Mouse (Mus musculus): ENCODE measurements around the gene Psmd1. TPM values are rescaled to one million over a fixed set of nuclear protein-coding genes. Genes with fewer than 3 reads are reported as not detected.
"Not testable (repeated sequence)": the region's sequence is repeated elsewhere in the genome, so short reads cannot be mapped to it uniquely, and the experiment has no call there.

The Psmd1 gene
- 181 and 182 TPM in 2 replicates for polyA plus RNA-seq (2015; fragmentation: Nextera tagmentation; extraction: Ambion mirVana)

DNA sequence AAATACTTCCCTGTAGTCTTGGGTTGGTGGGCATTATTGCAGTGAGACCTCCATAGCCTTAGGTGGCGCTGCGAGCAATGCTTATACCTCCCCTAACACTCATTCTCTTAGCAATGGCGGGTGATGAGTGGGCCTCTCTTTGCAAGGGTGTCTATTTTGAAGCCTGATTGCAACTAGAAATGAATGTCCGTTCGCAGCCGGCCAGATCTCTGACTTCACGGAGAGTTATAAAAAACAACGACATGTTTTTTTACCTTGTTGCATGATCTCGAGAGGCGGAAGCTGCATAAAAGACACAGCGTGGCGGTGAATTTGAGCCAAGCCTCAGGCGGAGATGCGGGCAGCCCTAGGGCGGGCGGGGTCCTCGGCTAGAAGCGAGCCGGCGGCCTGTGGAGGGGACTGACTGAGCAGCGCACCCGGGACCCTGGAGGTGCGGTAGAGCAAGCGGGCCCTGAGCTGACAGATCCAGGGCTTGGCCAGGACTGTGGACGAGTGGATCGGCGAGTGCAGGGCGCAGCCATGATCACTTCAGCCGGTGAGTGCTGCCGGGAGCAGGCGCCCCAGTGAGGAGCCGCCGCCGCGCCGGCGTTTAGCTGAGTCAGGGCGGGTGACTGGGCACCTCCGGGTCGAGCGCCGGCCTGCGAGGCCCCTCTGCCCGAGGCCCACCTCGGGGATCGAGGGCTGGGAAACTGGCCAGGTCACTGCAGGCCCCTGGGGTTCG, at the start of gene Psmd1:
Gene Psmd1, plus strand, starts transcription at position 117 of the 721 bp plus-strand sequence.
- no peaks in the 10 kb centered on the region for H3K27me3 ChIP-seq
- under 1% methylated on average over 47 of the region's 47 CpGs for WGBS
- H3K36me3 ChIP-seq = 0 out of 2 replicates have a peak, but pooled peaks cover 10% of the 10 kb centered on the region
- peak within 1 kb of the TSS; percentile 95 for H3K9ac ChIP-seq
- no peaks in the 10 kb centered on the region for H3K9me3 ChIP-seq (replicated peaks)
- ATAC-seq (replicated peaks; ENCODE audit: low FRiP score) = peak; percentile 93
- H3K4me2 ChIP-seq = peak within 1 kb of the TSS; percentile 70
- H3K4me3 ChIP-seq (replicated peaks) = peak within 1 kb of the TSS; percentile 83
- peak within 1 kb of the TSS; percentile 79 for H3K27ac ChIP-seq
- H3K4me1 ChIP-seq = peaks cover 21% of the 10 kb centered on the region

DNA sequence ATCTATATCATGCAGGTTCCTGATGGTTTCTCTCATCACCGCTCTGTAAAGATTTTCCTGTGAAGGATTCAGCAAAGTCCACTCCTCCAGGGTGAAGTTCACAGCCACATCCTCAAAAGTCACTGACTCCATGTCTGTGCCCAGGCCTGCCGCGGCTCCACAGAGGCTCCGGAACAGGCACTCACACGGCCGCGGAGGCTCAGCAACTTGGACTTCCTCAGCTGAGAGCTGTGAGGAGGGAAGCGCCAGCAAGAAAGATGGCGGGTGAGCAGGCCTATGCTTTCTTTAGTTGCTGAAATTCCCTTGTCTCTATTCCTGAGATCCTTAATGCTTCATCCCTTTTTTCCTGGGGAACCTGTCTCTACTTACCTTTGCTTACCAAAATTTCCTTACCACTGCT, 48.4 kb upstream of the Psmd1 start:
- H3K4me1 ChIP-seq = peaks cover 11% of the 10 kb centered on the region
- not testable (repeated sequence) for H3K4me2 ChIP-seq; H3K36me3 ChIP-seq; ATAC-seq (replicated peaks; ENCODE audit: low FRiP score); H3K27ac ChIP-seq; H3K9me3 ChIP-seq (replicated peaks); H3K9ac ChIP-seq; H3K4me3 ChIP-seq (replicated peaks)
- peaks cover 39% of the 10 kb centered on the region for H3K27me3 ChIP-seq
- WGBS = 97% methylated on average over 9 of the region's 9 CpGs

DNA sequence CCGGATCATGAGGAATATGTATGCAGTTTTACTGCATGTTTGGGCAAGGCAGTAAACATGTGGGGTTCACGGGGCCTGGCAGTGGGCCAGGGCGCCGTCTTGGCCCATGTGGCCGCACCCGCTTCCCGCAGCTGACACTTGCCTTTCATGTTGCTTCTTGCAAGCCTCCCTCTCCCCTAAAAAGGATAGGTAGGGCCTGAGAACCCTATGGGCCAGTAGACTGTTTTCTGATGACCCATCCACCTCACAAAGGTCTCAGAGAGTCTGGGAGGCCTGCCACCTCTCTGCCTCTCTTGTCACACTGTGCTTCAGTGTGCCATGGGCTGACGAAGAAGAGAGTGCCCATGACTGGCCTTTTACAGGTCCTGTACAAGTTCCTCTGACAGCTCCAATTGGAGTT, 47.7 kb upstream of the Psmd1 start, which contains the start of gene Spata3:
Gene Spata3, plus strand, starts transcription at position 301 of the 400 bp plus-strand sequence.
- Histone ChIP-seq H3K36me3 (no peaks in the 10 kb centered on the region), H3K27ac (no peak within 1 kb of the TSS), H3K27me3 (peaks cover 39% of the 10 kb centered on the region), H3K4me1 (peaks cover 11% of the 10 kb centered on the region), H3K4me2 (no peak within 1 kb of the TSS), H3K9ac (no peak within 1 kb of the TSS), H3K4me3 (replicated peaks) (no peak within 1 kb of the TSS), H3K9me3 (replicated peaks) (no peaks in the 10 kb centered on the region)
- 86% methylated on average over 8 of the region's 8 CpGs for WGBS
- no peak for ATAC-seq (replicated peaks; ENCODE audit: low FRiP score)

DNA sequence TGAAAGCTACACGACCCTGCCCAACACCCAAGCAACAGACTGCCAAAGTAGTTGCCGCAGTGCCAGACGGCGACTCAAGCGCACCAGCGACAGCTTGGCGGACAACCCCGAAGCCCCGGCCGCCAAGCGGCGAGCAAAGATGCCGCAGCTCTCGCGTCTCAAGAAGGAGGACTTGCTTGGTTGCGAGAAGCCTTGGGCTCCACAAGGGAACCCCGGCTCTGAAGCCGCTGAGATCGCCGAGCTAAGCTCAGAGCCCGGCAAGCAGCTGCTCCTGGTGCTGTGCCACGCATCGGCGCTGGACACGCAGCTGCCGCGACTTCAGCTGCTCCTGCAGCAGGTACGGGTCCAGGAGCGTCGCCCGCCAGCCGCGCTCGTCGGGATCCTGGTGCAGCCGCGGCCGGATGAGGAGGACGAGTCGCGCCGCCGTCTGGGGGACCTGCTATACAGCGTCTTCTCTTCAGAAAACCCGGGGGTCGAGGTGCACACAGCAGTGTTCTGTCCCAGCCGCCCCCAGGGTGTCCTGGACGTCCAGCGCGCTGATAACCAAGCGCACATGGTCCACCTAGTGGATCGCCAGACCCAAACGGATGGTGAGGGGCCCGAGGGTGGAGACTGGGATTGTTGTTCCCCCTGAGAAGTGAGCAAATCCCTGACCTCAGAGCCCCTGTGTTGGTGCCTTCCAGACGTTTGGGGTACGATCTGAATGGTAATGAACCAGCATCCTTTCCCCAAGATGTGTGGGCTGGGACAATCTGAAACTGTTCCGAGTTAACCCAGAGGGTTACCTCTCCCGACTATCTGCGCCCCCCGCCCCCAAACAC, 45.7 kb upstream of the Psmd1 start:
- peak overlapping the region; percentile 44 for H3K9ac ChIP-seq
- no peaks in the 10 kb centered on the region for H3K36me3 ChIP-seq
- 2% methylated on average over 60 of the region's 60 CpGs for WGBS
- H3K4me1 ChIP-seq = peaks cover 11% of the 10 kb centered on the region
- H3K4me2 ChIP-seq = peak overlapping the region; percentile 82
- H3K4me3 ChIP-seq (replicated peaks) = peak overlapping the region; percentile 47
- peak; percentile 73 for ATAC-seq (replicated peaks; ENCODE audit: low FRiP score)
- H3K27ac ChIP-seq = no peak overlapping the region
- H3K27me3 ChIP-seq = peaks cover 39% of the 10 kb centered on the region
- no peaks in the 10 kb centered on the region for H3K9me3 ChIP-seq (replicated peaks)

DNA sequence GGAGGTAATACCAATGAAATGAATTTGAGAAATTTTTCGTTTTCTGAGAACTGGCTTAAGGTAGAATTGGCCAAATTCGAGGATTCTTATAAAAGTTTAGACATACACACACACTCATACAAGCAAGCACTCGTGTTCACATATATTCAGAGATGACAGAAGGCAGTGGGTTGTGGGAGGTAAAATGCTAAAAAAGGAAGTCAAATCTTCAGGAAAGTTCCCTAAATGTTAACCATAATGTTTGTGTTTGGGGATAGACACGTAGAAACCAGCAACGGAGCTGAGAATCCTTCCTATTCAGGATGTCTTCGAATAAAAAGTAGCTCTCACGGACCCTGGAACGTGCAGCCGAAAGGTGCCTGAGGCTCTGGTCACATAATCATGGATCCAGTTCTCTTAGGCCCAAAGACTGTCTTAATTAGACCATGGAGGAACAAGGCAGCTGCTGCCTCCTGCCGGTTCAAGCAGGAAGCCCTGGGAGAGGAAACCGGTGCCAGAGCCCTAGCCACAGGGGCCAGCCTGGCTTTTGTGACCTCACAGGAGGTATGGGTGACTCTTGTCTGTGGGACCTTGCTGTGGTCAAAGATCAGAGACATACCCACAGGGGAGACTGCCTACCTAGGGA, 42.7 kb upstream of the Psmd1 start:
- no peak for ATAC-seq (replicated peaks; ENCODE audit: low FRiP score)
- H3K27me3 ChIP-seq = peaks cover 39% of the 10 kb centered on the region
- no peak overlapping the region for H3K27ac ChIP-seq
- WGBS = 73% methylated on average over 11 of the region's 11 CpGs
- no peak overlapping the region for H3K4me3 ChIP-seq (replicated peaks)
- H3K9ac ChIP-seq = no peak overlapping the region
- no peaks in the 10 kb centered on the region for H3K36me3 ChIP-seq
- H3K4me1 ChIP-seq = peaks cover 11% of the 10 kb centered on the region
- H3K4me2 ChIP-seq = no peak overlapping the region
- H3K9me3 ChIP-seq (replicated peaks) = no peaks in the 10 kb centered on the region

DNA sequence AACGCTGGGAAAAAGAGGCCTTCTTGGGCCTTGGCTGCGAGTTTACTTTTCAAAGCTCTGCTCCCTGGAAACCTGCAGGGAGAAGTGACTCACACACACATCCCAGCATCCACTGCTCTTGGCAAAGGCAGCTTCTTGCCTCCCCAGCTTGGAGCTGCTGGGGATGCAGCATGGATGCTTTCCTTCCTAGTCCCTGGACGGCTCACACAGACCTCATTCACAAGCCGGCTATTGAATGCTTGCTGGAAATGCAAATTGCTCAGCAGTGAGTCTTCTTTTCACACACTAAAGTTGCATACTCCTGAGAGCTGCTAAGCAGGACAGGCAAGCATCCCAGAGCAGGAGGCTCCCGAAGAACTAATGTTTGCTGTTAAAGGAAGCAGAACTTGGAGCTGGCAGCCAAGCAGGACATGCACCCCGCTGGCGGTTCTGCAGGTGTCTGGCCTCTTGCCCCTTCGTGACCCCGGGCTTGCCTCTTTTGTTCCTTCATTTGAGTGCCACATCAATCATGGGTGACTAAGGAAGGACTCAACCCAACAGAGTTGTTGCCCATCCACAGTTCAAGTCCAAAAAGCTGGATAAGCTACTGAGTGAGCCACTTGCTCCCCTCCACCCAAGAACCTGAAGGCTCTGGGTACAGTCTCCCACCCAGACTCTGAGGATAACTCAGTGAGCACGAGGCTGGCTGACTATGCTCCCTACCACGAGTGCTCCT, 31.8 kb upstream of the Psmd1 start:
- Histone ChIP-seq H3K27ac (no peak overlapping the region), H3K9ac (no peak overlapping the region), H3K4me1 (no peaks in the 10 kb centered on the region), H3K36me3 (no peaks in the 10 kb centered on the region), H3K27me3 (0 out of 2 replicates have a peak, but pooled peaks cover 3% of the 10 kb centered on the region), H3K4me2 (no peak overlapping the region), H3K9me3 (replicated peaks) (no peaks in the 10 kb centered on the region), H3K4me3 (replicated peaks) (no peak overlapping the region)
- WGBS = 18% methylated on average over 11 of the region's 11 CpGs
- no peak for ATAC-seq (replicated peaks; ENCODE audit: low FRiP score)

DNA sequence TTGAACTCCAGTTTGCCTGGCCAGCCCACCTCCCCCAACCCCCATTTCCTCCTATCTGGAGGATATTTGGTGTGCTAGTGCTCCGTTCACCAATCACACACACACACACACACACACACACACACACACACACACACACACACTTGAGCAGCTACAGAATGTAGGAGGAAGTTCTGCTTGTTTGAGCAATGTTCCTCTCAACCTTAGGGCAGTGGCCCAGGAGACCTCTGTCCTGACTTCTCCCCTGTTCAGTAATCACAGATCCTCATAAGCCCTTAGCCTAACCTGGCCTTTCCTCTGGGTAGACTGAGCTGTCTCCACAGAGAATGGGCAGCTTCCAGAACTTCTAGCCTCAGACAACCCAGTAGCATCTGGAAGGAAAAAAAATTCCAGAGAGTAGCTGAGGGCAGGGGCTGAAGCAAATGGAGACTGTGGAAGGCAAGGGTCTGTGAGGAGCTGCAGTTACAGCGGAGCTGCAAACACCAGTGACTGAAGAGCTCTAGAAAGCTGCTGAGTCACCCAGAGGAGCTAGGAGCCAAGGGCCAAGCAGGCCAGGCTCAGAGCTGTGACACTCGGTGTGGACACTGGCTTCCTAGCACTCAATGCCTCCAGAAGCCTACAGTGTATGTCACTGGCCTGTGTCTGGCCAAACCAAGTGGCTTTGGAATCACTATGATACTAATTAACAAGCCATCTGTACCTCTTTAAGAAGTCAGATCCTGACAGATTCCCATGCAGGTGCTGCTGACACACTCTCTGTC, 25.8 kb upstream of the Psmd1 start:
- ATAC-seq (replicated peaks; ENCODE audit: low FRiP score) = 0 out of 2 replicates have a peak, but pooled peaks have one; percentile 40
- Histone ChIP-seq H3K27ac (0 out of 2 replicates have a peak overlapping the region, but pooled peaks have one; percentile 13), H3K4me3 (replicated peaks) (no peak overlapping the region)

DNA sequence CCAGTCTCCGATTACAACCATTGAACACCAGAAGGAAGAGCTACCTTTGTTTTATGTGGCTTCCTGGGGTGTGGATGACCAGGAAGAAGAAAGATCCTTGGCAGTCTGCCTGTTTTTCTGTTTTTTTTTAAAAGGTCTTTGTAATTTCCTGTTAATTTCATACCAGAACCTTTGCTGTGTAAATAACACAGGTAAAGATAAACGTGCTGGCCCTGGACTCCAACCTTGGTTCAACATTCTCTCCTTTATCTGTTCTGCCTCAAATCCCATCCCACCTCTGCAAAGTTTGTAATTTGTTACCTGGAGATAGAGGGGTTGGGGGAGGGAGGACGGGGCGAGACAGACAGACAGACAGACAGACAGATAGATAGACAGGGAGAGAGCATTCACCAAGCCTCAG, 24.1 kb upstream of the Psmd1 start:
- no peaks in the 10 kb centered on the region for H3K9me3 ChIP-seq (replicated peaks)
- no peak overlapping the region for H3K4me2 ChIP-seq
- H3K27me3 ChIP-seq = peaks cover 22% of the 10 kb centered on the region
- no peak overlapping the region for H3K4me3 ChIP-seq (replicated peaks)
- WGBS = 59% methylated on average over 4 of the region's 4 CpGs
- no peak for ATAC-seq (replicated peaks; ENCODE audit: low FRiP score)
- H3K36me3 ChIP-seq = no peaks in the 10 kb centered on the region
- H3K4me1 ChIP-seq = peaks cover 4% of the 10 kb centered on the region; the same call in 1 of the 2 replicates
- no peak overlapping the region for H3K9ac ChIP-seq
- H3K27ac ChIP-seq = no peak overlapping the region

More for the DNA sequence above, 25.8 kb upstream of the Psmd1 start:
- Histone ChIP-seq H3K4me1 (peaks cover 4% of the 10 kb centered on the region; the same call in 1 of the 2 replicates), H3K9ac (no peak overlapping the region), H3K9me3 (replicated peaks) (no peaks in the 10 kb centered on the region), H3K27me3 (peaks cover 5% of the 10 kb centered on the region; the same call in 1 of the 2 replicates), H3K36me3 (no peaks in the 10 kb centered on the region), H3K4me2 (no peak overlapping the region)
- 67% methylated on average over 3 of the region's 3 CpGs for WGBS

DNA sequence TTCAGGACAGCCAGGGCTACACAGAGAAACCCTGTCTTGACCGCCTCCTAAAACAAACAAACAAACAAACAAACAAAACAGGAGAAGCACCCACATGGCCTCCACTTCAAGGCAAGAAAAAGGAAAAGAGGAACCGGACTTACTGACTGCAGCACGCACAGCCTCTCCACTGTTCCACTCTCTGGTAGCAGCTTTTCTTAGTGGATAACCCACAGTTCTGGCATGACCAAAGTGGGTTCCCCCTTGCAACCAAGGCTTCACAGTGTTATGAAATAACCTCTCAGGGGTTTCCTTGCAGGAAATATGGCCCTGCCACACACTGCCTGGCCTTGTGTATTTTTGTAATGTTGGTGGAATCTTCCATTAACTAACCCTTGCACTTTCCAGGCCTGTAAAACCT, 23.4 kb upstream of the Psmd1 start:
- Histone ChIP-seq H3K4me3 (replicated peaks) (no peak overlapping the region), H3K27ac (no peak overlapping the region), H3K36me3 (no peaks in the 10 kb centered on the region), H3K4me2 (no peak overlapping the region), H3K4me1 (peaks cover 8% of the 10 kb centered on the region), H3K9me3 (replicated peaks) (no peaks in the 10 kb centered on the region), H3K9ac (no peak overlapping the region), H3K27me3 (peaks cover 29% of the 10 kb centered on the region)
- WGBS = 87% methylated on average over 3 of the region's 3 CpGs
- ATAC-seq (replicated peaks; ENCODE audit: low FRiP score) = no peak

DNA sequence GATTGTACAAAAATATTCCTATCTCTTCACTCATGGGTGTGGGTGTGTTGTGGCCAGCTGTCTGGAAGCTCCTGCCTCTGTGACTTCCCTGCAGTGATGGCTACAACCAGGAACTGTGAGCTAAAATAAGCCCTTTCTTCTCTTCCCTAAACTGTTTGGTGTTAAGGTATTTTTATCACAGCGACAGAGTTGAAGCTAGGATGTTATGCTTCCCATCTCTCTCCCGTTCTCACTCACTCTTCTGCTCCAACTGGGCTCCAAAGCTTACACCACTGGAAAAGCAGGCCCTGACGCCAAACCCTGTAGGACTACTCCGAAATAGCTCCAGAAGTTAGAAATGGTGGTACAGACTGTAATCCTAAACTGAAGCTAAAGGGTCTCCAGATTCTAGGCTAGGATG, 19.1 kb upstream of the Psmd1 start:
- Histone ChIP-seq H3K9me3 (replicated peaks) (no peaks in the 10 kb centered on the region), H3K27ac (no peak overlapping the region), H3K27me3 (peaks cover 63% of the 10 kb centered on the region), H3K4me2 (no peak overlapping the region), H3K4me3 (replicated peaks) (no peak overlapping the region), H3K36me3 (no peaks in the 10 kb centered on the region), H3K4me1 (peaks cover 20% of the 10 kb centered on the region), H3K9ac (no peak overlapping the region)
- WGBS = 67% methylated on average over 4 of the region's 4 CpGs
- ATAC-seq (replicated peaks; ENCODE audit: low FRiP score) = no peak

Measured in kidney, embryonic 15.5 days (tissue).